Mouse (Mus musculus) gastrocnemius, postnatal 10 days (tissue): ENCODE data around the gene Nudt11. TPM values are rescaled to one million over a fixed set of nuclear protein-coding genes. Genes with fewer than 3 reads are reported as not detected.
A peak's percentile ranks its signal among the peaks of the same experiment; 100 is the strongest.
"Not testable (repeated sequence)": the region's sequence is repeated elsewhere in the genome, so short reads cannot be mapped to it uniquely, and the experiment has no call there.

ENCODE experiments used
- DNase-seq: peaks from one replicate; pipeline ENCODE4 v3.0.0; 2021; ENCODE audit warnings: mixed read lengths
- long read RNA-seq, 2 experiments: library from polyadenylated mRNA; stranded (forward); transcript quantifications; one replicate each; pipeline ENCODE4 v2.0.0; 2021
- microRNA-seq, 2 experiments: library from miRNA; unstranded; fragments of <30 nt; microRNA quantifications; one replicate each; pipeline ENCODE4 v1.2.0; 2021
- total RNA-seq, 2 experiments: library from RNA; stranded (reverse); gene quantifications; 2 replicates each; pipeline ENCODE4 v1.2.3; 2021

Nudt11 gene
- total RNA-seq, result 1 to 10 TPM; 1.1 to 1.7 TPM
- long read RNA-seq, experiment 1, result 0 reads
- long read RNA-seq, experiment 2, partial matches to known transcripts, result 0 of 4 reads
- long read RNA-seq, experiment 2, other reads (novel, unspliced or antisense), result 0 of 4 reads

- DNase-seq, result peak; percentile 8
These were observed at the start of gene Nudt11 for GRCm38 (mm10) chrX:6047066-6047935. Gene Nudt11, plus strand, starts transcription at chrX:6047453.

- not testable (repeated sequence) for DNase-seq
These were observed 822 bp downstream of the Nudt11 start for GRCm38 (mm10) chrX:6047936-6048614.

GRCm38 (mm10) chrX:6061563-6061962, 14.3 kb downstream of the Nudt11 start:
- DNase-seq, result no peak

- no peak for DNase-seq
These were observed 35.9 kb downstream of the Nudt11 start, which contains the start of gene AU022751 for GRCm38 (mm10) chrX:6082954-6083680. Gene AU022751, minus strand, starts transcription at chrX:6083419.

GRCm38 (mm10) chrX:6091547-6091946, 44.3 kb downstream of the Nudt11 start:
- no peak for DNase-seq

GRCm38 (mm10) chrX:6091996-6092757, 44.9 kb downstream of the Nudt11 start:
- no peak for DNase-seq

Small RNA genes lying within 50 kb of the gene (microRNA-seq; reads per million reads assigned to microRNA genes)
- gene Gm27360, result 0 reads per million in 2 experiments

Other genes starting within 250 kb of the Nudt11 start
- gene AU022751, start 36.0 kb downstream of the Nudt11 start, total RNA-seq, result not detected
- 1 to 10 TPM; 1.1 to 1.6 TPM for gene Nudt10, start 125.6 kb downstream of the Nudt11 start, total RNA-seq